Mouse (Mus musculus) lung, postnatal 0 days (tissue): Measurements from ENCODE around the gene Cand1.

Source experiments
- CTCF ChIP-seq: IDR thresholded peaks from 2 replicates; pipeline ENCODE4 v1.5.1; 2016; ENCODE audit warnings: antibody characterized with exemption, mild to moderate bottlenecking
- EP300 ChIP-seq: IDR thresholded peaks from 2 replicates; pipeline ENCODE4 v1.6.1; 2016; ENCODE audit warnings: antibody characterized with exemption, mild to moderate bottlenecking, control low read depth

DNA sequence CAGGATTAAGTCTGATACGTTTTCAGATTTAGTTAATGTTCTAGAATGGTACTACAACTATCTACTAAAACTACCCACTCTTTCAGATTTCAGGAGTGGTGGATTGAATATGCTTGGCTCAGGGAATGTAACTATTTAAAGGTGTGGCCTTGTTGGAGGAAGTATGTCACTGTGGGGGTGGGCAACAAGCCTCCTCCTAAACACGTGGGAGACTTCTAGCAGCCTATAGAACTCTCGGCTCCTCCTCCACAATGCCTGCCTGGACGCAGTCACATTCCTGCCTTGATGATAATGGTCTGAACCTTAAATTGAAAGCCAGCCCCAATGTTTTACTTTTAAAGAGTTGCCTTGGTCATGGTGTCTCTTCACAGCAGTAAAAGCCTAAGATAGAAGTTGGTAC is 16.2 kb downstream of the Cand1 start:
- TF ChIP-seq CTCF (no peak), EP300 (no peak)
